ENCODE assay signal across 15 mouse cellular contexts in the genomic region with DNA sequence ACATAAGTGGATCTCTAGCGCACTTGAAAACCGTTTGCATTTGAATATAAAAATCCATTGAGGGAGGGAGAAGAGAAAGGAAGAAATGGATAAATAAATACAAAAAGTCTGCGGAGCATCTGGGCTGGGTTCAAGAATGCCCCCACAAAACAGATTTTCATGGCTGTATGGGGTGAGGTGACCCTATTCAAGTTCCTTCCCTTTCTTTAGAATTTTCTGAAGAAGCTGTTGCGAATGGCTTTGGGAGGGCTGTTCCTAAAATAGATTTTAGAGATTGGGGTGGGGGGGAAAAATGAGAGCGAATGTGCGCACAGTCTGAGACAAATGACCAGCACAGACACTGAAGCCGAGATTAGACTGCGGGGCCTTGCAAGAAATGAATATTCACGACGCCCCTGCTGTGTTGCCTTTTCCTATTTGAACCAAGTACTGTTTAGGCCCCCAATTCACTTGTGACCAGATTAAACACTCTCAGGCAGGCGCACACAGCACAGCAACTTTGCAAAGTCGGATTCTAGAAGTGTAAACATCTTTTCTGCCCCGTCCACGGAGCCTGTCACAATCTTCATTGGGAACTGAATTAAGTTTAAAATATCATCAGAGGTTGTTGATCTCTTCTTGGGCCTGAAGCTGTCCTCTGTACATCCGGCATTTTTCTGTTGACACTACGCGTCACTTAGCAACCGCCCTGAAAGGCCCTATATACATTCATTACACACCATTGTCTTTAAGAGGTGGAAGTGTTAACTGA. TPM values are rescaled to one million over a fixed set of nuclear protein-coding genes. Genes with fewer than 3 reads are reported as not detected.
DNase-seq lines count a peak whose midpoint lies in the region; ATAC-seq and TF ChIP-seq lines count a peak whose summit lies in the region.
"Had no signal": no experiment of that assay in that cellular context is flagged by ENCODE, and none has a peak within 500 bp of the region (broad histone marks: within the 10 kb centered on the region; RNA-seq: fewer than 3 reads in every experiment).

No protein-coding gene starts in this region.

- peaks cover 9% of the 10 kb centered on the region; the same call in 1 of the 2 replicates for H3K9me3 ChIP-seq in forebrain, embryonic 10.5 days
- no peaks in the 10 kb centered on the region for H3K9me3 ChIP-seq in forebrain, embryonic 15.5 days
- H3K9me3 ChIP-seq in stomach, embryonic 14.5 days (ENCODE audit: control insufficient read depth, low read depth, low read length): no peaks in the 10 kb centered on the region
- H3K9me3 ChIP-seq in stomach, postnatal 0 days (ENCODE audit: control insufficient read depth, low read length): no peaks in the 10 kb centered on the region
- peaks cover 5% of the 10 kb centered on the region; the same call in 1 of the 2 replicates for H3K9me3 ChIP-seq in midbrain, embryonic 10.5 days (replicated peaks)
- no peaks in the 10 kb centered on the region for H3K9me3 ChIP-seq in stomach, embryonic 16.5 days (replicated peaks; ENCODE audit: control insufficient read depth, low read length)
- H3K9me3 ChIP-seq in liver, postnatal 0 days (ENCODE audit: low read length): no peaks in the 10 kb centered on the region
- H3K9me3 ChIP-seq: embryonic facial prominence, embryonic 12.5 days had no signal

- WGBS in forebrain, embryonic 10.5 days: 21% methylated on average over 18 of the region's 18 CpGs
- WGBS in forebrain, embryonic 15.5 days: 9% methylated on average over 18 of the region's 18 CpGs
- WGBS in stomach, embryonic 14.5 days: 34% methylated on average over 18 of the region's 18 CpGs
- WGBS in stomach, postnatal 0 days: 37% methylated on average over 18 of the region's 18 CpGs
- WGBS in midbrain, embryonic 10.5 days: 10% methylated on average over 18 of the region's 18 CpGs
- WGBS in stomach, embryonic 16.5 days: 29% methylated on average over 18 of the region's 18 CpGs
- WGBS in liver, postnatal 0 days (ENCODE audit: insufficient replicate concordance): 55% methylated on average over 18 of the region's 18 CpGs

- no peak for TF ChIP-seq EP300 in stomach, postnatal 0 days (optimal IDR thresholded peaks at IDR 0.05)
- TF ChIP-seq EP300 in liver, postnatal 0 days (IDR thresholded peaks at IDR 0.05; ENCODE audit: low read depth): no peak

- H3K9ac ChIP-seq in forebrain, embryonic 15.5 days (replicated peaks): no peak overlapping the region
- no peak overlapping the region for H3K9ac ChIP-seq in stomach, embryonic 14.5 days (replicated peaks; ENCODE audit: low read depth, low read length)
- H3K9ac ChIP-seq in stomach, postnatal 0 days (ENCODE audit: low read length): no peak overlapping the region
- H3K9ac ChIP-seq in stomach, embryonic 16.5 days (ENCODE audit: low read length): no peak overlapping the region
- no peak overlapping the region for H3K9ac ChIP-seq in liver, postnatal 0 days (replicated peaks)
- H3K9ac ChIP-seq: embryonic facial prominence, embryonic 12.5 days had no signal

- peak overlapping the region; percentile 72 for H3K27ac ChIP-seq in forebrain, embryonic 10.5 days
- H3K27ac ChIP-seq in forebrain, embryonic 15.5 days (replicated peaks): no peak overlapping the region
- peak overlapping the region; percentile 58; the same call in 1 of the 2 replicates for H3K27ac ChIP-seq in stomach, embryonic 14.5 days (ENCODE audit: low read length)
- H3K27ac ChIP-seq in stomach, postnatal 0 days (replicated peaks): no peak overlapping the region
- H3K27ac ChIP-seq in midbrain, embryonic 10.5 days (replicated peaks): peak overlapping the region; percentile 86
- peak overlapping the region; percentile 53 for H3K27ac ChIP-seq in stomach, embryonic 16.5 days (ENCODE audit: low read length)
- no peak overlapping the region for H3K27ac ChIP-seq in liver, postnatal 0 days (ENCODE audit: low read depth)
- H3K27ac ChIP-seq: embryonic facial prominence, embryonic 12.5 days had no signal

- H3K4me1 ChIP-seq in forebrain, embryonic 10.5 days: peaks cover 57% of the 10 kb centered on the region
- peaks cover 10% of the 10 kb centered on the region for H3K4me1 ChIP-seq in forebrain, embryonic 15.5 days
- H3K4me1 ChIP-seq in stomach, embryonic 14.5 days (ENCODE audit: control insufficient read depth, insufficient read depth, low read length): 0 out of 2 replicates have a peak, but pooled peaks cover 8% of the 10 kb centered on the region
- no peaks in the 10 kb centered on the region; the same call in 1 of the 2 replicates for H3K4me1 ChIP-seq in stomach, postnatal 0 days (replicated peaks; ENCODE audit: control insufficient read depth, insufficient read depth)
- peaks cover 67% of the 10 kb centered on the region for H3K4me1 ChIP-seq in midbrain, embryonic 10.5 days
- H3K4me1 ChIP-seq in stomach, embryonic 16.5 days (ENCODE audit: control insufficient read depth, insufficient read depth, low read length): peaks cover 17% of the 10 kb centered on the region; the same call in 1 of the 2 replicates
- peaks cover 8% of the 10 kb centered on the region for H3K4me1 ChIP-seq in liver, postnatal 0 days (ENCODE audit: insufficient read depth)
- H3K4me1 ChIP-seq: embryonic facial prominence, embryonic 12.5 days had no signal

- peak overlapping the region; percentile 31 for H3K4me3 ChIP-seq in forebrain, embryonic 10.5 days
- no peak overlapping the region for H3K4me3 ChIP-seq in forebrain, embryonic 15.5 days
- H3K4me3 ChIP-seq in stomach, embryonic 14.5 days (ENCODE audit: low read depth, low read length): no peak overlapping the region
- H3K4me3 ChIP-seq in stomach, postnatal 0 days (ENCODE audit: low read depth, low read length): no peak overlapping the region
- H3K4me3 ChIP-seq in midbrain, embryonic 10.5 days: peak overlapping the region; percentile 39
- H3K4me3 ChIP-seq in stomach, embryonic 16.5 days (replicated peaks; ENCODE audit: low read length): no peak overlapping the region
- H3K4me3 ChIP-seq in liver, postnatal 0 days (ENCODE audit: low read depth, low read length): no peak overlapping the region
- H3K4me3 ChIP-seq: embryonic facial prominence, embryonic 12.5 days; myocyte had no signal

- no peak for ATAC-seq in forebrain, embryonic 15.5 days (replicated peaks)
- no peak for ATAC-seq in stomach, embryonic 14.5 days (ENCODE audit: insufficient number of reproducible peaks, insufficient read depth, low FRiP score, low read depth)
- no peak for ATAC-seq in stomach, postnatal 0 days (ENCODE audit: low FRiP score, low TSS enrichment)
- no peak for ATAC-seq in stomach, embryonic 16.5 days (ENCODE audit: insufficient read depth, low FRiP score)
- no peak for ATAC-seq in liver, postnatal 0 days

- no peak for TF ChIP-seq CTCF in stomach, postnatal 0 days (IDR thresholded peaks at IDR 0.05; ENCODE audit: low read depth)
- TF ChIP-seq CTCF in liver, postnatal 0 days (IDR thresholded peaks at IDR 0.05; ENCODE audit: low read depth): no peak

- DNase-seq in forebrain, embryonic 10.5 days (ENCODE audit: extremely low spot score, low spot score): peak; percentile 60
- DNase-seq in stomach, postnatal 0 days (ENCODE audit: low spot score): no peak
- DNase-seq in midbrain, embryonic 10.5 days (ENCODE audit: low spot score): peak; percentile 79
- no peak for DNase-seq in liver, postnatal 0 days
- DNase-seq in right cerebral cortex, postnatal 36 days (ENCODE audit: low spot score in 2 of 2): no peak
- DNase-seq: gastrocnemius, postnatal 10 days; thymus, postnatal 36 days had no signal

- peaks cover 50% of the 10 kb centered on the region for H3K27me3 ChIP-seq in forebrain, embryonic 10.5 days (ENCODE audit: poor library complexity, severe bottlenecking)
- H3K27me3 ChIP-seq in forebrain, embryonic 15.5 days: peaks cover 30% of the 10 kb centered on the region; the same call in 1 of the 2 replicates
- no peaks in the 10 kb centered on the region for H3K27me3 ChIP-seq in stomach, embryonic 14.5 days (ENCODE audit: control insufficient read depth, insufficient read depth, low read length)
- no peaks in the 10 kb centered on the region for H3K27me3 ChIP-seq in stomach, postnatal 0 days (ENCODE audit: control insufficient read depth, insufficient read depth, low read length)
- H3K27me3 ChIP-seq in midbrain, embryonic 10.5 days (ENCODE audit: low read depth, poor library complexity, severe bottlenecking): peaks cover 3% of the 10 kb centered on the region; the same call in 1 of the 2 replicates
- H3K27me3 ChIP-seq in stomach, embryonic 16.5 days (ENCODE audit: control insufficient read depth, insufficient read depth, low read length): no peaks in the 10 kb centered on the region
- H3K27me3 ChIP-seq in liver, postnatal 0 days (ENCODE audit: insufficient read depth, low read length): no peaks in the 10 kb centered on the region
- H3K27me3 ChIP-seq: embryonic facial prominence, embryonic 12.5 days had no signal

- no peaks in the 10 kb centered on the region for H3K36me3 ChIP-seq in forebrain, embryonic 10.5 days (replicated peaks)
- no peaks in the 10 kb centered on the region for H3K36me3 ChIP-seq in forebrain, embryonic 15.5 days
- no peaks in the 10 kb centered on the region for H3K36me3 ChIP-seq in stomach, embryonic 14.5 days (ENCODE audit: control insufficient read depth, insufficient read depth, low read length)
- H3K36me3 ChIP-seq in stomach, postnatal 0 days (ENCODE audit: control insufficient read depth, insufficient read depth, low read length): no peaks in the 10 kb centered on the region
- no peaks in the 10 kb centered on the region for H3K36me3 ChIP-seq in midbrain, embryonic 10.5 days
- no peaks in the 10 kb centered on the region for H3K36me3 ChIP-seq in stomach, embryonic 16.5 days (ENCODE audit: control insufficient read depth, insufficient read depth, low read length)
- H3K36me3 ChIP-seq in liver, postnatal 0 days (replicated peaks; ENCODE audit: insufficient read depth, low read length): no peaks in the 10 kb centered on the region
- H3K36me3 ChIP-seq: embryonic facial prominence, embryonic 12.5 days had no signal

- H3K4me2 ChIP-seq in forebrain, embryonic 15.5 days (replicated peaks): no peak overlapping the region
- peak overlapping the region; percentile 13; the same call in 1 of the 2 replicates for H3K4me2 ChIP-seq in stomach, embryonic 14.5 days (replicated peaks; ENCODE audit: low read depth, low read length)
- H3K4me2 ChIP-seq in stomach, postnatal 0 days (replicated peaks; ENCODE audit: low read depth): no peak overlapping the region
- H3K4me2 ChIP-seq in stomach, embryonic 16.5 days (ENCODE audit: low read depth, low read length): 0 out of 2 replicates have a peak overlapping the region, but pooled peaks have one; percentile 7
- no peak overlapping the region for H3K4me2 ChIP-seq in liver, postnatal 0 days (ENCODE audit: low read depth, low read length)
- H3K4me2 ChIP-seq: embryonic facial prominence, embryonic 12.5 days had no signal

RNA-seq across cellular contexts. Expression of a gene that starts 47.0 kb away (rescaled TPM):
- 2.4 and 3.4 TPM in 2 replicates for polyA plus RNA-seq in forebrain, embryonic 10.5 days (2016; fragmentation: Nextera tagmentation; extraction: Ambion mirVana)
- 0.98 and 1.0 TPM in 2 replicates for polyA plus RNA-seq in forebrain, embryonic 15.5 days (2015; fragmentation: Nextera tagmentation; extraction: Ambion mirVana)
- not detected in 2 replicates for polyA plus RNA-seq in stomach, embryonic 14.5 days (2014; fragmentation: Nextera tagmentation; extraction: Ambion mirVana)
- polyA plus RNA-seq in stomach, postnatal 0 days (2015; fragmentation: Nextera tagmentation; extraction: Ambion mirVana): 0.04 TPM in 1 of 2 replicates, not detected in the other
- polyA plus RNA-seq in midbrain, embryonic 10.5 days (2016; fragmentation: Nextera tagmentation; extraction: Ambion mirVana): 13.0 and 15.1 TPM in 2 replicates
- not detected in 2 replicates for polyA plus RNA-seq in stomach, embryonic 16.5 days (2015; fragmentation: Nextera tagmentation; extraction: Ambion mirVana)
- polyA plus RNA-seq in liver, postnatal 0 days (2015; fragmentation: Nextera tagmentation; extraction: Ambion mirVana): not detected in 2 replicates
- polyA plus RNA-seq: large intestine, adult 2 months; liver, embryonic 16.5 days; myocyte; small intestine, adult 2 months had no signal

Comparison
In these comparisons a context has a peak if more than half of its experiments do, and no peak if none do; other contexts are left out.
1. H3K27ac ChIP-seq: peak in forebrain, embryonic 10.5 days (single experiment), stomach, embryonic 14.5 days (single experiment), midbrain, embryonic 10.5 days (single experiment) and stomach, embryonic 16.5 days (single experiment); none in forebrain, embryonic 15.5 days (single experiment), stomach, postnatal 0 days (single experiment) and liver, postnatal 0 days (single experiment).
2. H3K4me3 ChIP-seq: peak in forebrain, embryonic 10.5 days (single experiment) and midbrain, embryonic 10.5 days (single experiment); none in forebrain, embryonic 15.5 days (single experiment), stomach, embryonic 14.5 days (single experiment), stomach, postnatal 0 days (single experiment), stomach, embryonic 16.5 days (single experiment) and liver, postnatal 0 days (single experiment).
3. H3K4me2 ChIP-seq: peak in stomach, embryonic 14.5 days (single experiment) and stomach, embryonic 16.5 days (single experiment); none in forebrain, embryonic 15.5 days (single experiment), stomach, postnatal 0 days (single experiment) and liver, postnatal 0 days (single experiment).
4. DNase-seq: peak in forebrain, embryonic 10.5 days (single experiment) and midbrain, embryonic 10.5 days (single experiment); none in stomach, postnatal 0 days (single experiment), liver, postnatal 0 days (single experiment) and right cerebral cortex, postnatal 36 days (0 of 2).